Mouse (Mus musculus) gastrocnemius, postnatal 10 days (tissue): ENCODE results near the gene Aunip. TPM values are rescaled to one million over a fixed set of nuclear protein-coding genes. Genes with fewer than 3 reads are reported as not detected.
"Not testable (repeated sequence)": the region's sequence is repeated elsewhere in the genome, so short reads cannot be mapped to it uniquely, and the experiment has no call there.

Experiments
- DNase-seq: peaks from one replicate; pipeline ENCODE4 v3.0.0; 2021; ENCODE audit warnings: mixed read lengths
- total RNA-seq, 2 experiments: library from RNA; stranded (reverse); gene quantifications; 2 replicates each; pipeline ENCODE4 v1.2.3; 2021

Gene Aunip
- total RNA-seq, 2 experiments from 2014 or later: 0.99 to 1.2 TPM

DNA sequence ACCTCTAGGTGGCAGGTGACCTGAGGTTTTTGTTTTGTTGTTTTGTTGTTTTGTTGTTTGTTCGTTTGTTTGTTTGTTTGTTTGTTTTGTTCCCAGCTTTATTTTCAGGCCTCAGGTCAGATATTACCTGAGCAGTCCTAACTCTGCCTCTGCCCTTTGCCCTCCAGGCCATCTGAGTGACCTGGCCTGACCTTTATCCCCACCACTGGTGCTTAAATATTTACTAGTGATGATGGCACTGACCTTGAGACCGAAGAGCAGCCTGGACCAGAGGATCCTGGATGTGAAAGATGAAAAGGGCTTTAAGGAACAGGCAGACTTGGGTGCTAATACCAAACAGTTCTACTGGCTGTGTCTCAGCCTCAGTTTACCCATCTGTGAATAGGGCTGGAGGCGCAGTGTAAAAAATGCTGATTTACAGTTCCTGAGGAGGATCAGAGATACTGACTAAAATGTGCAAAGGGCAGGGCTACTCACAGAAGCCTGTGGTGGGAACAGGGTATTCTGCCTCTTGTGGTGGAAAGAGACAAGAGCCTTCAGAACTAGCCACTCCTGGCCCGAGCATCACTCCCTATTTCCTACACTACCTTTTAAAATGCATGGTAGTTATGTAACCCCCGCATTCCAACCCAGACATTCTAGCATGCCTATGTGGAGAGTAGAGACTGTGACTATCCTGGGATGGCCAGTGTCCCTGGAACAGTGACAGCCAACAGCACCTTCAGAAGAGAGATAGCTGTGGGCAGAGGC is 25.5 kb upstream of the Aunip start:
- no peak for DNase-seq

DNA sequence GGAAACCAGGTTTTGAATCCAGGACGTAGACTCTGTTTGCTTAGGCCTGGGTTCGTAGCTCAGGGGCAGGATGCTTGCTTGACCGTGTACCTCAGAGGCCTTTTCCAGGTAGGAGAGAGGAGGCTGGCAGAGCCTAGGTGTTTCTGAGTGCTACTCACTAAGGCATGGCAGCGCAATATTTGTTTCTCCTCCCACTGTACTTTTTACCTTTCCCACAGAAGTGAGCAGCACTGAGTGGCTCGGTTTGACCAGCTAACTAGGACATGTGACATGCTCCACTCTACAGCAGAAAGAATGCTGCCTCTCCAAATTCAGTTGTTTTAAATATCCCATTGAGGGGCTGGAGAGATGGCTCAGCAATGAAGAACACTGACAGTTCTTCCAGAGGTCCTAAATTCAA is 22.6 kb upstream of the Aunip start:
- no peak for DNase-seq

DNA sequence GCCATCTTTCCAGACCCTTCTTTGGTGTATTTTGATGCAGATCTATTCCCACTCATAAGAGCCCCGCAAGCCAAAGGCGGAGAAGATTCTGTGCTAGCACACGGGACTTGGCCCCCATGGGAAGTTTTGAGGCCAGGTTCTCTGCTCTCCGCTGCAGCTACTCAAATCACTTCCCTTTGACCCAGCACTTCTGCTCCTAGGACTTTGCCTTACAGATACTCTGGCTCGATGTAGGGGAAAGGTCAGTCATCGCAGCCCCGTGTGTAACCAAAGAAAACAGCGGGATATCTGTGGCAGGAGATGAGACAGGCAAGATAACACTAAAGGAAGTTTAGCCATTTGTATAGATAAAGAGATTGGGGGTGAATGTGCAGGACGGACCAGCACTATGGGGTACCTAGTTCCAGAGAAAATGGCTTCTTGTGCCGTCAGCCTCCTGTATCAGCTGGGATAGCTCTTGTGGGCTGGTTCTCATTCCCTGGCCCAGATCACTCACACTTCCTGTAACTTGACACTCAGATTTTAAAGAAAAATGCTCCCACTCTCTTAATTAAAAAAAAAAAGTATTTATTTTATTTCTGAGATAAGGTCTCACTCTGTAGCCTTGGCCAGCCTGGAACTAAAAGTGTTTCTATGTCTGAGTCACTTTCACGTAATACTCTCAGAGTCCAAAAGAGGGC is 20.7 kb upstream of the Aunip start:
- no peak for DNase-seq

DNA sequence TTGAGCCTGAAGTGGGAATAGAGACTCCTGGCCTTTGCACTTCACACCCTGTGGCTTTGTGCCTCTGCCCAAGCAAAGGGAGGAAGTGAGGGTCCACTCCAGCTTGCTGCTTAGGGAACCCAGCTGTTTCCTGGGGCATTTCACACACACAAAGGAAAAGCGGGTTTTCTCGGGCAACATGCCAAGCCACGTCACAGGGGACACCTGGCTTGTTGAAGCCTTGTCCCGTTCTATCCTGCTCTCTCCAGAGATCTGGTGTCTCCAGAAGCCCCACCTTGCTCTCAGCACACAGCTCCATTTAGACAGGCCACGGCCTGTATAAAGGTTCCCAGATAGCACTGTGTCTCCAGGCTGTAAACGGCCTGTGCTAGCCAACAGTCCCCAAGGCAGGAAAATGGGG is 19.1 kb upstream of the Aunip start:
- DNase-seq: peak; percentile 39

DNA sequence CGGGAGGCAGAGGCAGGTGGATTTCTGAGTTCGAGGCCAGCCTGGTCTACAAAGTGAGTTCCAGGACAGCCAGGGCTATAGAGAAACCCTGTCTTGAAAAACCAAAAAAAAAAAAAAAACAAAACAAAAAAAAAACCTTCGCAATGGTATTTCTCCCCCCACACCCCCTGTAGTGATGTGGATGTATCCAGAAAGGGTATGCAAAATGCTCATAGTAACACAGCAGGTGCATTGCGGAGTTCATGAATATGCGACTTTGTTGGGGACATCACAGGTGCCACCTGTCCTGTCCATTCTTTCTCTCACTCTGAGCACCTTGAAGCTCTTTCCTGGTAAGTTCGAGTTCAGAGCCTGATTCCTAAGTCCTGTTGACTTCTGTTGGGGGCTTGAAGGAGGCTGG is 16.6 kb upstream of the Aunip start:
- DNase-seq: not testable (repeated sequence)

DNA sequence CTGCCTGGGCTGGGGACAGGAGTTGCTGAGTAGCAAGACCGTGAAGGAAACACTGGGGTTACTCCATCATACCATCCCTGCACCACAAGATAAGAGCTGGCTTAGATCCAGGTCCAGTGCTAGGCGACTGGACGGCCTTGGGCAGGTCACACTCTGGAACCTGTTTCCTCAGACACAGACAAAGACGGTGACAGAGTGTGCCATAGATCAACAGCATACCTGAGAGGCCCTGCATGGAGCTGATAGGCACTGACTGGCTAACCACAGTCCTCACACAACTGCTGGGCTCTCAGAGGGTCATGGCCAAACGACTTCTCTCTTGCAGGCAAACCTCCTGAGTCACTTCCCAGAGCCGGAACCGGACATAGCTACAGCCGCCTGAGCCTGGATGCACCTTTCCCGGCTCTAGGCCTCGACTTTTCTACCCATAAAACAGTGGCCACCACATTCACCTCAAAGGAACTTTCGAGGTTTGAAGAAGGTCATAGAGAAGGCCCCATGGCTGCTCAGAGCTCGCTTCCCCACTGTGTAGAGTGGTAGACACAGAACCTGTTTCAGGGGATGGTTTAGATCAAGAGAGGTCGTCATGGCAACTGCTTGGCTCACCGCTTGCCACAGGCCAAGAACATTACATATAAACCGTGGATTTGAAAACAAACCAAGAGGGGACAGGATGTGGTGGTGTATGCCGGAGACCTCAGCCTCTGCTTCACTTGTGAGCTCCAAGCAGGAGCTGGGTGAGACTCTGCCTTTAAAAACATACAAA is 15.8 kb upstream of the Aunip start:
- no peak for DNase-seq

DNA sequence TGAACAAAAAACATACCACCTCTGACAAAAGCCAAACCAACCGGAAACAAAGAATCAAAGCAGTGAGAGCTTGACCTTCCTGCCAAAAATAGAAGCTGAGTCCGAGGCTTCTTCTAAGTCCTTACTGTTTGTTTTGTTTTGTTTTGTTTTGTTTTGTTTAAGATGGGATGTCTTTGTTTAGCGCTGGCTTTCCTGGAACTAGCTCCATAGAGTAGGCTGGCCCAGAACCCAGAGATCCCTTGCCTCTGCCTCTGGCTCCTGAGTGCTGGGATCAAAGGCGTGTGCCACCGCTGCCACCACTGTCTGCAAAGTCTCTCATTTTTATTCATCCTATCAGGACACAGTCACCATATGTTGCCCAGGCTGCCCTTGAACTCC is 15.3 kb upstream of the Aunip start:
- no peak for DNase-seq

DNA sequence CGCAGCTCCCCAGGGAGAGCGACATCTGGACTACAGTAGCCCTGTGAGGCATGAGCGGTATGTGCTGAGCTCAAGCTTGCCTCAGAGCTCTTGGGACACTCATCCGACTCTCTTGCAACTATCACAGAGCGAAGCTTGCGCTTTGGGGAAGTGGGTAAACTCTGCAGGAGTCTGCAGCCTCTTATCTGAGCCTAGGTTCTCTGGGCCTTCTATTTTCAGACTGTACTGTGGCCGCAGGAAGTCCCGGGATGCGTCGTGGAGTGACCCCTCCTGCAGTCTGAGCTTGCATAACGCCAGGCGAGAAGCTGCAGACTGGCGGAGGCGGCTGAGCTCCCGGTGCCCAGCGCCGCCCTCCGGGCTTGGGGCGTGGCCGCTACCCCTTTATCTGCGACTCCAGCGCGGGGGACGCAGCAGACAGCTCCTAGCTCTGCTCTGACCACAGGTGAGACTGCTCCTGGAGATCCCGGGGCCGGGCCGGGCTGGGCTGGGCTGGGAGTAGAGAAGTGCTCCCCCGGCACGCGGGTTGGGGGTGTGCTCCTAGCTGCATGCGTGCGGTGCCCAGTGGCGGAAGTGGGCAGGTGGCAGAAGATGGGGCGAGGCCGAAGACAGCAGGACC is 14.1 kb upstream of the Aunip start, which contains the start of gene Paqr7:
Gene Paqr7, plus strand, starts transcription at position 103 of the 616 bp plus-strand sequence.
- DNase-seq: peak; percentile 66

DNA sequence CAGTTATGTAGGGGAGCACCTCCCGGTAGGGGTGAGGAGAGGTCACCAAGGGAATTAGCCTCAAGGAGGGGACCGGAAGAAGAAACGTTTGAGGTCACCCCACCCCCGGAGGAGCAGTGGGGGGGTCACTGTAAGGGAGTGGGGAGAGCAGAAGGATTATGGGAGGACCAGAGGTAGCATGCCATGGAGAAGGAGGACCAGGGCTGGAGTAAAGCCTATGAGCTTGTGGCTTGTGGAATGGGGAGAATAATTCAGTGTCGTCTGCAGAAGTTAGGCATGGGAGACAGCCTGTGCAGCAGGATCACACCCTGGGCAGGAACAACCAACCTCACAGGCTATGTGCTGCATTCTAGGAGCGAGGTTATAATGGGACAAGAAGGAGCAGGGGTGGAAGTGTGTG is 13.6 kb upstream of the Aunip start:
- DNase-seq: no peak

DNA sequence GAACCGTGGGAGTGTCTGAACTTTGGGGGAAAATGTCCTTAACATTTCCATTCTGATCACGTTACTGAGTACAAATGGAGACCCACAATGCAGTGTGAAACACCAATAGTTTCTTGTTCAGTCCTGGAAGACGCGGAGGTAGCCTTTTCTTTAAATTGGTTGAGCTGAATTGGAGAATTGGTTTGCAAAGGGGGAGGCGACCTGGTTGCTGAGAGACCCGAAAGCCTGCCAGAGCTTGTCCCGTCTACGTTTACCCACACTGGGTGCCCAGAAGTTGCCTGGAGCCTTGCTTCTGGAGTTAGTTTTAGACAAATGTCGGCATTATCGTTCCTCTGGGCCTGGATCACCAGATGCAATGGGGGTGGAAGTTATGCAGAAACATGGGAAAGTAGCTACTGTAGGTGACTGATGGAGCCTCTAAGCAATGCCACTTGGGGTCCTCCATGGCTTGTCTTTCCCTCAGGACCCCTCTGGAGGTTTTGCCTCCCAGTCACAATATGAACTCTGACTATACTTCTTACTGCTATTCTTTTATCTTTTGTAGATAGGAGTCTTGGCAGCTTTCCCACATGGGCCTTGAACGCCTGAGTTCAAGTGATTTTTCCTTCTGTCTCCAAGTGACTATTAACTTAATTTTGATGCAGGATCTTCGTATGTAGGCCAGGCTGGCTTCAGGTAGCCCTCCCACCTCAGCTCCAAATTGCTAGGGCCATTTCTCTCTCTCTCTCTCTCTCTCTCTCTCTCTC is 12.6 kb upstream of the Aunip start:
- no peak for DNase-seq

DNA sequence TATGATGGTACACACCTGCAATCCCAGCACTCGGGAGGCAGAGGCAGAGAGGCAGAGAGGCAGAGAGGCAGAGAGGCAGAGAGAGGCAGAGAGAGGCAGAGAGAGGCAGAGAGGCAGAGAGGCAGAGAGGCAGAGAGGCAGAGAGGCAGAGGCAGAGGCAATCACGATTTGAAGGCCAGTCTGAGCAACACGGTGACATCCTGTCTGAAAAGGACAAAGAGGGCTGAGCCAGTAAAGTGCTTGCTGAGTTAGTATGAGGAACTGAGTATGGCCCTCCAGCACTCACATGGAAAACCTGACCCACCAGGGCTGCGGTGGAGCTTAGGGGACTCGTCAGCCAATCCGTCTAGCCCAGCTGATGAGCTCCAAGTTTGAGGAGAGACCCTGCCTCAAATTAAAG is 11.8 kb upstream of the Aunip start:
- DNase-seq: not testable (repeated sequence)

DNA sequence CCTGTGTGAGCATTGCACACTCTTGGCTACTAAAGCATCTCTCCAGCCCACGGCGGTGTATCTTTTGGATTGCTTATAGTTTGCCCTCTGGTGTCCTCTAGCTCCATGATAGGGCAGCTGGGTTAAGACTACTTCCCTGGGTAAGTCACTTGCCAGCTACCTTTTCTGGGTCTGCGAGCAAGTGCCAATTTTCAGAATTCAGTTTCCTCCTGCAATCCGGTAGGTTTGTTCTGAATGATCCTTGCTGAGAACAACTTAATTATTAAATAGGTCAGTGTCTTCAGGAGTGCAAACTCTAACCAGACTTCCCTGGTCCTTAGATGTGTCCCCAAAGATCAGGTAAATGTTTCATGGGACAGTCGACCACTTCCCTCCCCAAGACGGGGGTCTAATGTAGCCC is 9.7 kb upstream of the Aunip start:
- DNase-seq: no peak

DNA sequence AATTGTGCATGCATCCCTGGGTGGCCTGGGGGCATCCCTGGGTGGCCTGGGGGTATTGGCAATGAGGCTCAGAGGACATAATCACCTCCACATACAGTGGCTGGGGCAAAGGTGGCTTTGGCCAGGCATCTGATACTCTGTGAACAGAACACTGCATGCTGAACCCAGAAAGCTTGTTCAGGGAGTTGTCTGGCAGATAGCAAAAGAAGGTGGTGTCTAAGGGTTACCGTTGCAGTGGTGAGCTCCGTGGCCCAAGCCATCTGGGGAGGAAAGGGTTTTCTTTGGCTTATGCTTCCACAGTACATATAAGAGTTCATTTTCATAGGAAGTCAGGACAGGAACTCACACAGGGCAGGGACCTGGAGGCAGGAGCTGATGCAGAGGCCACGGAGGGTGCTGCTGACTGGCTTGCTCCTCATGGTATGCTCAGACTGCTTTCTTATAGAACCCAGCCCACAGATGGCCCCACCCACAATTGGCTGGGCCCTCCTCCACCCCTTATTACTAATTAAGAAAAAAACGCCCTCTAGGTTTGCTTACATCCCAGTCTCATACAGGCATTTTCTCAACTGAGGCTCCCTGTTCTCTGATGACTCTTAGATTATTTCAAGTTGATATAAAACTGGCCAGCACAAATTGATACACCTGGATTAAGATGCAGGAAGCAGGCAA is 7.0 kb upstream of the Aunip start:
- no peak for DNase-seq

DNA sequence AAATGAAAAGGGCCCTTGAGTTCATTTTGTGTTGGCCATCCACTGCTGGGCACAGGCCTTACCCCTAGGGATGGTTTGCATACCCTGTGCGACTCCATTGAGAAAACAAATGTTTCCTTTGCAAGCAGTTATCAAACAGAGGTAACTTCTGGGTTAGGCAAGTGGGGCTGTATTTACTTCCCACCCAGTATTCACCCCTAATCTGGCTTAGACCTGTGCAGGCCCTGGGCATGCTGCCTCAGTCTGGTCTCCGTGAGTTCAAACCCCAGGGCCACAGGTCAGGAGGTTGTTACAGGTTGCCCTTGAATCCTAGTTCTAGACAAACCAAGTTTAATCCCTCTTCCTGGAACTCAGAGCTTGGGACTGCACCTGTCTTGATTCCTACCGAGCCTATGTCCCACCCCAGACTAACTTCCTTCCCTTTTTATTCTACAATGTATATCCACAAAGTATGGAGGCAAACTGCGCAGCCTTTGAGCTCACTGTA is 5.5 kb upstream of the Aunip start:
- DNase-seq: no peak

DNA sequence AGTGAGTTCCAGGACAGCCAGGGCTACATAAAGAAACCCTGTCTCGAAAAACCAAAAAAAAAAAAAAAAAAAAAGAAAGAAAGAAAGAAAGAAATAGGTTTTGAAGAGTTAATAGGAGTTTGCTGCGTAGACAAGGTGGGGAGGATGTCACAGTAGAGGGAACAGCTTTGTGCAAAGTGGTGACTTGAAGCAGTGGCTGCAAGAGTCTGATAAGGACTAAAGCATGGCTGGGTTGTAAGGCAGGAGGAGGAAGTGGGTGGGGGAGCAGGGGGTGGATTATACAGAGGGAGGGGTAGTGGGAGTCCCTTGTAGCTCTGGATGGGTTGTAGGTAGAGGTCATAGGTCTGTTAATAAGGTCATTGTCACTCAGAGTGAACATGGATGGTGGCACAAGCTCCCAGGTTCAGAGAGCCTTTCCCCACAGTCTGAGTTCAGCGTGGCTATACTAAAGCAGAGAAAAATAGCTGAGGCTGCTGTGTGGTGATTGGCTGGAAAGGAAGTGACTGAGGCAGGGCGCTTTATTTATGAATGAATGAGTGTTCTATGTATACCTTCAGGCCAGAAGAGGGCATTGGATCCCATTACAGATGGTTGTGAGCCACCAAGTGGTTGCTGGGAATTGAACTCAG is 4.7 kb upstream of the Aunip start:
- no peak for DNase-seq

DNA sequence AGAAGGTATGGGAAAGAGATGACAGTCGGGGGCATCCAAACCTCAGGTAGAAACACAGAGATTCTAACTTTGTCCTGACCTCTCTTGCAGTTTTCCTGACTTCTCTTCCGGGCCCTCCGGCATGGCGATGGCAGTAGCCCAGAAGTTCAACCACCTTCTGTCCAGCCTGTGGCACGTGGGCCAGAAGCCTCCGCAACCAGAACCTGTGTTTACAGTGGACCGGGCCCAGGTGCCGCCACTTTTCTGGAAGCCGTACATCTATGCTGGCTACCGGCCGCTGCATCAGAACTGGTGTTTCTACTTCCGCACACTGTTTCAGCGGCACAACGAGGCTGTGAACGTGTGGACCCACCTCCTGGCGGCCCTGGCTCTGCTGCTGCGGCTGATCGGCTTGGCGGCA is 4.1 kb upstream of the Aunip start:
- DNase-seq: no peak

DNA sequence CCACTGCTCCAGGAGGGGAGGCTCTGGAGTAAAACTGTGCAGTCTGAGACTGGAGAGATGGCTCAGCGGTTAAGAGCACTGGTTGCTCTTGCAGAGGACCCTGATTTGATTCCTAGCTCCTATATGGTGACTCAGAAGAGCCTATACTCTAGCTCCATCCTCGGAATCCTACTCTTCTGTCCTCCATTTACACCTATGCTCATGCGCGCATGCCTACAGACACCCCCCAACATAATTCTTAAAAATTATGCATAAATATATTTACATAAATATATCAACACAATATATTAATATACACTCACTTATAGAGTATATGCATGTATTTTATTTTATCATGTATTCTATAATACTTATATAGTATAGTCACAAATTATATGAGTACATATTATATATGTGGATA is 403 bp upstream of the Aunip start:
- DNase-seq: no peak

DNA sequence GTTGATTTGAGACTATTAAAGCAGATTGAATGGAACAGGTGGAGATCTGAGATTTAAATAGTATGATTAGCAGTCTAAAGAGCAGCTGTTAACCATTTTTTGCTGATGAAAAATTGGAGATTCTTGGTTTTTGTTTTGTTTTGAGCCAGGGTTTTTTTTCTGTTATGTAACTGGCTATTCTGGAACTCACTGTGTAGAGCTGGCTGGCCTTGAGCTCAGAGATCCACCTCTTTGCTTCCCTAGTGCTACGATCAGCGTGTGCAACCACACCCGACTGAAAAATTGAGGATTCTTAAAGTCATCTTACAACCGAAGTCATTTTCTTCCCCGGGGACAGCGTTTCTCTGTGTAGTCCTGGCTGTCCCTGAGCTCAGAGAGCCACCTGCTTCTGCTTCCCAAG is 931 bp downstream of the Aunip start:
- DNase-seq: no peak

DNA sequence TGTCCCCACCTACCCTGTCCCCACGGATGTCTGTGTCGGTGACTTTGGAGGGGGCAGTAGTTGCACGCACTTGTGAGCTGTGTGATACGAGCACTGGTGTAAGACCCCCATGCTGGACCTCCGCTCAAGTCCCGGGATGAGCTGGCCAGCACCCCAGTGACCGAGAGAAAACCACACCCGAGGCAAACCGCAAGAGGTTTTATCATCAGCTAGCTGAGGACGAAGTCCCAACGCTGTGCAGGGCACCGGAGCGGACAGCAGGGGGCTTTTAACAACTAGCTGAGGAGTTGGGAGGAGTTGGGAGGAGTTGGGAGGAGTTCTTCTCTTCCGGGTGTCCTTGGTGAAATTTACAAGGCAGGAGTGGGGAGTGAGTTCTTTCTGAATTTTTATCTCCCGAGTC is 2.0 kb downstream of the Aunip start:
- DNase-seq: peak; percentile 72

DNA sequence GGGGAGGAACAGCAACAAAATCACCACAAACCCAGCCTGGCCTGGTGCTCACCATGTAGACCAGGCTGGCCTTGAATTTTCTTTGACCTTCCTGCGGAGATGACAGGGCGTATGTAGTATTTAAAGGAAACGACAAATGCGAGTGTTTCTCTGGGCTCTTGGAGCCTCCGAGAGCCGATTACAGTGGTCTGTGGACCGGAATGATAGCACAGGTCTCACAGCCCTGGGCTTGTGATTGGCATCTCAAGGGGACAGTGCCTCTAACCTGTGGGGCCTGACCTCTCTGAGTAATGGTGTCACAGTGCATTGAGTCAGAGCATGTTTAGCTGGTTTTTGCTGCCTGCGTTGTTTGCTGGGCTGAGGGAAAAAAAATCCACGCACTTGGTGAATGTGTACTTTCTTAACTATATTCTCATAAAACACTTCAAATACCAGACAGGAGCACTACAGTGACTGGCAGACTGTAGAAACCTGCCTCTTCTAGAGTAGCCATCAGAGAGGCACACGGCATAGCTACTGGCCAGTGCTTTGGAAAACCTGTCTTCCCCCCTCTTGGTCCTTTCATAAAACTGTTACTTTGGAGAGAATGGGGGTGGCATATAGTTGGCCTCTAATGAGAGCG is 3.6 kb downstream of the Aunip start:
- DNase-seq: no peak
